Mouse (Mus musculus) lung, postnatal 10 days (tissue): Measurements from ENCODE around the gene Srp9.
A peak's percentile ranks its signal among the peaks of the same experiment; 100 is the strongest.

ENCODE experiments used
- DNase-seq: peaks from one replicate; pipeline ENCODE4 v3.0.0; 2021

The Srp9 gene

GRCm38 (mm10) chr1:182124506-182124905 lies at the start of gene Srp9:
Srp9 (plus strand) TSS chr1:182124737.
- peak; percentile 99 for DNase-seq

DNA sequence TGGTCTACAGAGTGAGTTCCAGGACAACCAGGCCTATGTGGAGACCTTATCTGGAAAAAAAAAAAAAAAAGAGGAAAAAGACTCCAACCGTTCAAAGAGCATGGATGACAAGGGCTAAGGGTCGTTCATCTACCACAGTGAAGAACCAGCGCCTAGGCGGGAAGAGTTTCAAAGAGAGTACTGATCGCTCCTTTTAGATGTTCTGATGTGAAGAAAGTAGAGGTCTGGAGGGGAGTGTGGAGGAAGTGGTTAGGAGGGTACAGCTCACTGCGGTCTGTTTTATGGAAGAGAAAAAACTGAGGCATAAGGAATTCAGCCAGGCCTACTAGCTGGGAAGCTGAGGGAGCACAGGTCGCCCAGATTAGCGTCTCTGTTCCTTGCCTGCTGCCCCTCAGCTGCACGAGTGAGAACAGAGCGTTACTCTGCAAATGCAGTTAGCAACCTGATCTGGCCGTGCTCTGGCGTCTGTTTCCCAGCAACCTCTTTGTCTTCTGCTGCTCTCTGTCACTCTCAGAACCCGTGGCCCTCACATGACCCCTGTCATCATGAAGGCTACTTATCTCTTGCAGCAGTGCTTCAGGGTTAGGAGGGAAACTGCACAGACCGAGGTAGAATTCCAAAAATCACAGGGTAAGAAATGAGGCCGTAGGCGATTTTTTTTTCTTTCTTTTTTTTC lies 42.7 kb upstream of the Srp9 start:
- DNase-seq: no peak

DNA sequence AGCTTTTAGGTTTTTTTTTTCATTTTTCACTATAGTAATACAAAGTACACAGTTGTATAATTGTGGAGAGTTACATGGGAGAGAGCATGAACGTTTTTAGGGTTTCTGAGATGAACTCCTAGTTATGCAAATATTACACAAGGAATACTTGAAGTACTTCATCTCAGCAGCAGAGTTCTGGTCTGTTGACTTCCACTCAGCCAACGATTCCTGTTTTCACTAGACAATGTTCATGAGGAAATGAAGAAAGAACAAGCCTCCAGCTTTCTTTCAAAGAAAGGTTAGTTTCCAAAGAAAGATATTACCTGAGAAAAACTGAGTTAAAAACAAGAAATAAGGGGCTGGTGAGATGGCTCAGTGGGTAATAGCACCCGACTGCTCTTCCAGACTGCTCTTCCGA lies 41.1 kb upstream of the Srp9 start:
- DNase-seq: no peak

- no peak for DNase-seq
Observed at GRCm38 (mm10) chr1:182086759-182087158, 37.8 kb upstream of the Srp9 start.

DNA sequence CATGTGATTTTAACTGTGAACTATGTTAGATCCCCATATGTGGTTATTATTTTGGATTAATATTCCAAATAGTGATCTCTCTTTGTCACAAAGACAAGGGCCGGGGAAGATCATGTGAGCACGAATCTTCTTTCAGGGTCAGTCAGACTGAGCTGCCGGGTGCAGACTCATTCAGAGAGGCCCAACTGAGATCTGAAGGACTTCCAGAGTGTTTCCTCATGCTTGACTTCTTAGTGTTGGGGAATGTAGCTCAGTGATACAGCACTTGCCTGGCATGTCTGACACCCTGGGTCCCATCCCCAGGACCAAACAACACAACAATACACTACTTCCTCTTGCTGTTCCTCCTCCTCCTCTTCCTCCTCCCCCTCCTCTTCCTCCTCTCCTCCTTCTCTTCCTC lies 37.2 kb upstream of the Srp9 start:
- no peak for DNase-seq

GRCm38 (mm10) chr1:182087753-182088633 lies 36.5 kb upstream of the Srp9 start:
- DNase-seq: peak; percentile 66

DNA sequence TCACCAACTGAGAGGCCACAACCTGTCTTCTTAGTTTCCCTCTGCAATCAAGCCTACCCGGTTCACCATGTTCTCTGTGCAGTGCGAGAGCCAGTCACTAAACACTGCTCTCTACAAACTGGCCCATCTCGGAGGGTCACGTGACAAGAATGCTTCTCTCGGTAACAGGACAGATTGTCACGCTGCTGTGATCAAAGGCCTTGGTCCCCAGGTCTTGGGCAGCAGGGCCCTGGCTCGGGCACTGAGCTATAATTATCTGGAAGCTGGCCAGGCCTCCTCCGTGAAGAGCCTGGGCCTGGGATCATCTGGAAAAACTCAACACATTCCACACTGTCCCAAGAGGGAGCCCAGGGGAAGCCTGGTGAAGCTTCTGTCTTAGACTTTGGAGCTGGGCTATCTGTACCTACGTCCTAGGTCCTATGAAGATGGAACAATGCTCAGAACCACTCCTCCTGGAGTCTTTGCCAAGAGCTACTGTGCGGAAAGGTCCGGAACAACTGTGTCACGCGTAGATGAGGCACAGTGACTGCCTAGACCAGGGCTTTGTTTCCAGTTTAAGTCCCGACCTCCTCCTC lies 35.6 kb upstream of the Srp9 start:
- DNase-seq: peak; percentile 41

DNA sequence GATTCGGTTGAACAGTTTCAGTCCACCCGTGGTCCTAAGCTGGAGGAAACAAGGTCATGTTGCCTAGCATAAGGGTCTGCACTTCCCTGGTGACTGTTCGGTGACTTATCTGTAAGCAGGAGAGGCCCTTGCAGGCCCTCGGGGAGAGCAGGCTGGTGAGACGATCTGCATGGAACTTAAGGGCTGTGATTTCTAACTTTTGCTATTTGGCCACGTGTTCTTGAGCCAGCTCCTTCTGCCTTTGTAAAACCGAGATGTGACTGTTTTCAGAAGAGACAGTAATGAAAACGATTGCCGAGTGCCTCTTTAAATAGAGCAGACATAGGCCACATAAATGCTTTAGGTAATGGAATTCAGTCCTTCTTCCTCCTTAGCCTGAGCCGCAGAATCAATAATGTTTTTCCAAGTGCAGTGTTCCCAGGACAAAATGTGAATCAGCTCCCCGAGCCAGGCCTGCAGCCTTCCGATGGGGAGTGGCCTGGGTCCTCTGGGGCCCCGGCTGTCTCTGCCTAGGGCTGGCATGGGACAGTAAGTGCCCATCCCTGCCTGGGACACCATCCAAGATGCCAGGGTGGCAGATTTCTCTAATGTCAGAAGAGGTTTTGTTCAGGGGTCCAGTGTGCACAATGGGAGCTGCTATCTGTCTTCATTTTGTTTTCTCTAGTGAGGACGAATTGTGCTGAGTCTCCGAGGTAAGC lies 34.8 kb upstream of the Srp9 start:
- no peak for DNase-seq

- no peak for DNase-seq
Observed at GRCm38 (mm10) chr1:182090298-182090677, 34.2 kb upstream of the Srp9 start.

GRCm38 (mm10) chr1:182091261-182091660 lies 33.3 kb upstream of the Srp9 start:
- no peak for DNase-seq

DNA sequence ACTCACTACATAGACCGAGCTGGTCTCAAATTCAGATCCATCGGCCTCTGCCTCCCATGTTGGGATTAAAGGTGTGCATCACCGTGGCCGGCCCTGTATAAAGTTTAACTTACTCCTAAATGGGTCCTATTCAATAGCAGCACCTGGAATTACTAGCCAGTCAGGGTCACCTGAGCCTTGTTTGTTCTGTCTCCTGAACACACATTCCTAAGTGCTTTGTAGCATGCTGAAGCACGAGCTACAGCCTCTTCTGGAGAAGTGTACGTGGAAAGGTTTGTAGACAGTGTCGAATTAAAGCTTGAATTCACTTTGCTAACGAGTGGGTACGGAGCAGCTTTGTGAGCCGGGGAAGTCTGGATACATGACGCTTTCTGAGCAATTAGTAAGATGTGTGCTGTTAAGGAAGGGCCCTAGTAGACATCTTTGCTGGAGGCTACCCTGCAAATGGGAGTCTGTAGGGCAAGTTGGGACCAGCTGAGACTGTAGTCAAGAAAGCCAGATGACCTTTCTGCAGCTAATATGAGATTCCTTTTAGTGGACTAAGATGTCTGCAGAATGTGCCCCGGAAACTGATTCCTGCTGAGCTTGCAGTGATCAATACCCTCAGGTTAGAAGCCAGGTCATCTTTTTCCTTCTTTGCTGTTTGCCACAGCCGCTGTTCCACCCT lies 32.7 kb upstream of the Srp9 start:
- DNase-seq: no peak

DNA sequence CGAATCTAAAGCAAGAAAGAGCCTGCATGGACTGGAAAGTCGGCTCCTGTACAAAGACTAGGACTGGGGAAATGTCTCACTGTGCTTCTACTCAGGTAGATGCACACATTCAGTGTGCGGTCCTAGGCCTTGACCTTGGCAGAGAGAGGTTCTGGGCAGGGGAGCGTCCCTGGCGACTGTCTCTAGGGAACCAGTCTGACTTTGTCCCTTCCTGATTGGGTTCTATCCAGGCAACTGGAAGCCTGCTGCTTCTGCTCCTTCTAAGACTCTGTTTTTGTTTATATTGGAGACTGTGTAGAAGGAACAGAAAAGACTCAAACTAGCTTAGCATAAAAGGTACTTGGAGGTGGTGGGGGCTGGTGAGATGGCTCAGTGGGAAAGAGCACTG lies 32.1 kb upstream of the Srp9 start:
- no peak for DNase-seq

DNA sequence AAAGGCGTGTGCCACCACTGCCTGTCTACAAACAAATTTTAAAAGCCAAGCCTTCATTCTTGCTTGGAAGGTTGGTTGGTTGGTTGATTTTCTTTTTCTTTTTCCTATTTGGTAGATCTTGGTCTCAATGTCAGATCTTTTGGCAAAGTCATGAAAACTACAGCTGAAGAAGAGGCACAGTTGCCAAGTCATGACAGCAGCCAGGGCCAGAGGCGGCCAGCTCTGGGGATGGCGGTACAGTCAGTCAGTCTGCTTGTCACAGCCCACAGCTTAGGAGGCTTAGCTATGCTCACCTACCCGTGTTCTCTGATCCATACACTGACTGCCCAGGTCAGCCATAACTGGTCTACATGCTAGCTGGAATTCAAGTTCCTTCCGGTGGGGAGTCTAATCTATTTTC lies 31.1 kb upstream of the Srp9 start:
- peak; percentile 58 for DNase-seq

DNA sequence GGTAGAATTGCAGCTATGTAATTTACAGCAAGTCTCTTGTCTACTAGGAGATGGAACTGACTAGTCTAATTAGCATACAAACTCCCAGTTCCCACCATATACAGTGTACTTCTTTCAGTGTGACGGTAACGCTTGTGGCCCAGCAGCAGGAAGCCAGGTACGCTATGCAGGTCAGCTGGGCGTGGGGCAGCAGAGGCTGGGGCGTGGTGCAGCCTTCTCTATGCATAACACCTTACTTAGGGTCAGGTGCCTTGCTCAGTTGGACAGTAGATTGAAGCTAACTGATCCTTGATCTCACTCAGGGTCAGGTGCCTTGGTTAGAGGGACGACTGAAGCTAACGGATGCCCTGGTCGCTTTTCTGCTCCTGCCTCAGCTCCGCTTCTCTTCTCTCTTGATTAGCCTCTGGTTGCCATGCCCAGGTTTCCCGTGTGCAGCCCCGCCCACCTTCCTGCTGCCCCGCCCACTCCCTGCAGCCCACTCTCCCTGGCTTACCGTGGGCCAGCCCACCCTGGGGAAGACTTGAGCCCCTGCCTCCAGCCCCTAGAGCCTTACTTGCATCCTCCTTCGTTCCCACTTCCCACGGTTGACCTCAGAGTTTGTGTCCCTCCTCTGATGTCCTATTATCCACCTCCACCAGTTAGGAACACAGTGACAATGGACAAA lies 29.9 kb upstream of the Srp9 start:
- no peak for DNase-seq

GRCm38 (mm10) chr1:182095240-182095741 lies 29.2 kb upstream of the Srp9 start:
- DNase-seq: peak; percentile 71

DNA sequence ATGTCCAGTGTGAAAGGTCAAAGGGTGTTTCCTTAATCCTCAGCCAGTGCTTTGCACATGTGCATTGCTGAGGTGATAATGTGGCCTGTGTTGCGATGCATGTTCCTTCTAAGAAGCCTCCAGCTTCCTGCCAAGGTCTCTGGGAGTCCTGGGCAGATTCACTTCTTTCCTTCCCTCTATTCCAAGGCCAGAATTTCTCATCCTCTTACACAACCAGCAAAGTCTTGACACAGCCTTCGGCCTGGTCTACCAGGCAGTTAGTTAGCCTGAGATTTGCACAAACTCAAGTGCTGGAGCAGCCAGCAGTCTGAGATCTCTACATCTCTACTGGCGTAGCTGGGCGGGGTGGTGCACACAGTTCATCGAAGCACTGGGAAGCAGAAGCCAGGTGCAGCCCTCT lies 27.8 kb upstream of the Srp9 start:
- DNase-seq: no peak

- no peak for DNase-seq
Observed at GRCm38 (mm10) chr1:182099062-182099461, 25.5 kb upstream of the Srp9 start.

GRCm38 (mm10) chr1:182100403-182100802 lies 24.1 kb upstream of the Srp9 start:
- DNase-seq: no peak

DNA sequence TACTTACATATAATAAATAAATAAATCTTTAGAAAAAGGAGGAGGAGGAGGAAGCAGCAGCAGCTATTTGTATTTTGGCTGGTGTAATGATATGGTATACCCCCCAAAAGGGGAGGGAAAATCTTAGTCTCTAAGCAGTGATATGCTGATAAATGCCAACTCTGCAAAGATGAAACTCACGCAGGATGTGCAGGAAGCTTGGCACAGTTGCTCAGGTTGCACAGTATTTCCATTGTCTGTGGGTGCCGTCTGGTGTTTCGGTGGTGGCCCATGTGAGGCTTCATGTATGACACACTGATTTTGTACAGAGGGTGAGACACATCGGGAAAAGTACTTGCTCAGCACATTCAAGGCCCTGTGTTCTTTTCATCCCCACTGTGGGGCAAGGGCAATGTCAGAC lies 23.1 kb upstream of the Srp9 start:
- no peak for DNase-seq

GRCm38 (mm10) chr1:182102706-182103105 lies 21.8 kb upstream of the Srp9 start:
- DNase-seq: no peak

DNA sequence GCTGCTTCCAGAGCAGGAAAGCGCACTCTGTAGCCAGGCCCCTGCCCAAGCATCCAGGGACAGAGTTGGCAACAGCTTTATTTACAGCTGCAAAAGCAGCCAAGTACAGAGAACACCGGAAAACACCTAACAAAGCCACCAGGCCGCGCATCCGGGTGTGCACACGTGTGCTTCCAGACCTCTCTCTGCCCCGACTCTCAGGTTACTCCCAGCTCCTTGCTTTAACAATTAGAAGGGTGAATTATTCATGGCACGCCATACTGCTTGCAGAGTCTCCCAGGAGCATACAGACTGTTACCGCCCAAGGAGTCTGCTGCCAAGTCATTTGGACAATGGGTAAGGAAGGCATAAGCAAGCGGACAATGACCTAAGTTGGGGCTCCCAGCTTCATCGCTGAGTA lies 21.1 kb upstream of the Srp9 start:
- no peak for DNase-seq

DNA sequence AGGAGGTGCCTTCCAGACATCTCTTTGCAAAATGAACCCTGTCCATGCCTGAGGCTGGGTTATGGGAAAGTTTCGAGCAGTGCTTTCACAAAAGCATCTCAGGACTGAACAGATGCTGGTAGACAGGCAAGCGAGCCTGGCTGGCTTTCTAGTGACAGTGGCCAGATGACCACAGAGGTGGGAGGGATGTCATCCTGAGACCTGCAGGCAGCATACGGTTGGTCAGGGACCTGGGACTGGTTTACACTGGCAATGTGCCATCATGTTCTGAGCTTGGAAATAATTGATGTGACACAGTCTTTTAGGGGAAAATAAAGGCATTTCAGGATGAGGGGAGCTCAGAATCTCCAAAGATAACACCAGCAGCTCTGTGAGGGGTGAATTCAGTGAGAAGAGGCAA lies 19.5 kb upstream of the Srp9 start:
- no peak for DNase-seq
